Comparison of ENCODE assay signal across 24 mouse cellular contexts in genomic region chr2:166051421-166051820, GRCm38 (mm10).
"Had no signal": no experiment of that assay in that cellular context is flagged by ENCODE, and none has a peak within 500 bp of the region (broad histone marks: within the 10 kb centered on the region; RNA-seq: fewer than 3 reads in every experiment).

No protein-coding gene starts in this region.

- DNase-seq: forebrain, postnatal 0 days; gastrocnemius, postnatal 14 days; heart, adult 11 months; heart, adult 2 months; heart, postnatal 10 days; heart, postnatal 4 days; kidney, adult 2 months; kidney, adult 9 months; kidney, postnatal 14 days; kidney, postnatal 36 days; layer of hippocampus, adult 9-11 months; layer of hippocampus, postnatal 36 days; left cerebral cortex, postnatal 4 days had no signal

- H3K27ac ChIP-seq: heart, adult 2 months; hindbrain, embryonic 10.5 days; hindbrain, embryonic 12.5 days; hindbrain, embryonic 14.5 days; intestine, embryonic 15.5 days; kidney, embryonic 15.5 days; kidney, postnatal 0 days; limb, embryonic 13.5 days; limb, embryonic 15.5 days; liver, embryonic 12.5 days; liver, embryonic 14.5 days had no signal

- H3K4me3 ChIP-seq: heart, adult 2 months; heart, embryonic 12.5 days; hindbrain, embryonic 10.5 days; hindbrain, embryonic 12.5 days; intestine, embryonic 15.5 days; kidney, embryonic 15.5 days; limb, embryonic 13.5 days; limb, embryonic 15.5 days; liver, embryonic 12.5 days had no signal

- H3K4me1 ChIP-seq: hindbrain, embryonic 10.5 days; hindbrain, embryonic 12.5 days; intestine, embryonic 15.5 days; kidney, embryonic 15.5 days; limb, embryonic 13.5 days; limb, embryonic 15.5 days; liver, embryonic 12.5 days had no signal
